Mouse (Mus musculus): Measurements from ENCODE around the gene Bcl10.
"Not testable (repeated sequence)": the region's sequence is repeated elsewhere in the genome, so short reads cannot be mapped to it uniquely, and the experiment has no call there.

The Bcl10 gene

DNA sequence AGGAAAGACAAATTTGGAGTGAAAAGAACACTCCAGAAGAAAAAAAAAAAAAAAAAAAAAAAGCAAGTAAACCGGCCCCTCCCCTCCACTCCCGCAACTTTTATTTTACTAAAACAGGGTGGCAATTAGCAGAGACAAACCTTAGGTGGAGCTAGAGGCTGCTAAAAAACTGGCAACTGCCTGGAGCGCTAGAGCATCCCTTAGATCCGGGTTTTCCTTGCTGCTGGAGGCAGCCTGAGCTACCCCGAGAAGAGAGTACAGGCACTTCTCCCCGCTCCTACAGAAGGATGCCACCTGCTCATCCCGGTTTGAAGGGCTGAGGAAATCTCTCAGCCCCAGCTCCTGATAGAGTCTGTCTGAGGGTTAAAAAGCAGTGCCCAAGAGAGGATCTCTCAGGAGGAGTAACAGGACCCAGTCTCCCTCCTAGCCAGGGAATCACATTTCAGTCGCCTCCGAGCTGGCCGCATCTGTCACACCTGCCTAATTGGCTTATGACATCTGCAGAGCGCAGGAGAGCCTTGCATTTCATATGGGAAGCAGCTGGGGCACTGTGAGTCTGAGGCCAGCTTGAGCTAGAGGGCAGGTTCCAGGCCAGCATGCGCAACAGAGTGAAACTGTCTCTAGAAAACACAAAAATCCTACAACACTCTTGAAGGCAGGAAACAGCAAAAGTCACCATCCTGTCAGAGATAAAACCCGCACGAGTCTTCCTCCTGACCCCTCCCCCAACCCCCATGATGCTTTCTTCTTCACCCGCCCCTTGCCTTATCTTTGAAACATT, 27.6 kb downstream of the Bcl10 start:
- peak; percentile 82 for DNase-seq (ENCODE audit: low read depth, low spot score)

GRCm38 (mm10) chr3:145950815-145951130, 28.2 kb downstream of the Bcl10 start:
- DNase-seq (ENCODE audit: low read depth, low spot score): no peak

DNA sequence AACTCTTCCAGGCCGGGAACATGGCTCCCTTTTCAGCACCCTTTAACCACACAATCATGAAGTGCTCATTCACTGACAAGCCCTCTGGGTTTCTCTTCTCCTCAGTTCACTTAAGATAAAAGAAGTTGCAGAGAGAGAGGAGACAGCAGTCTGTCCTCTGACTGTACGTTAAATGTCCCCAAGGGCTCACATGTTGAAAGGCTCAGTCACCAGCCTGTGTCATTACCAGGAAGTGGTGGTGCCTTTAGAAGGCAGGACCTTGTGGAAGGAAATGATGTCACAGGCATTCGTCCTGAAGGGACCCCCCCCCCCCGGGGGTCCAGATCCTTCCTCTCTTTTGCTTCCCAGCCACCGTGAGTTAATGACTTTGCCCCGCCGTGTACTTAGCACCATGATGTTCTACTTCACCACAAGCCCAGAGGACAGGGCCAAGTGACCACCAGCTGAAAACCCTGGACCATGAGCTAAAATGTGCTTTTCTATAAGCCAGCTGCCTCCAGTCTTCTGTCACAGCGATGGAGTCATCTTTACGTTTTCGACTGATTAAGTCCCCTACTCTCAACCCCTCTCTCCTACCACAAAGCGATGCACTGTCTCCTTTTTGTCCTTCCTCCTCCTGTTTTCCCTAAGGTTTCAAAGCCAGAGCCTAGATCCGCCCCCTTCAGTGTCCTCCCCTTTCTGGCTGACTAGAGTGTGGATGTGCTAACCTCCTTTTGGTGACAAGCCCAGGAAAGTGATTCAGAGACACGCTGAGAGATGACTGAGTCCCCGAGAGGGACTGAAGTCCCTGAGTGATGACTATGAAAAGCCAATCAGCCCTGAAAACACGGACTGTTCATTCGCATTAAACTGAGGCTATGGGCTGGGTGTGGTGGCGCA, 28.9 kb downstream of the Bcl10 start:
- DNase-seq (ENCODE audit: low read depth, low spot score): no peak

DNA sequence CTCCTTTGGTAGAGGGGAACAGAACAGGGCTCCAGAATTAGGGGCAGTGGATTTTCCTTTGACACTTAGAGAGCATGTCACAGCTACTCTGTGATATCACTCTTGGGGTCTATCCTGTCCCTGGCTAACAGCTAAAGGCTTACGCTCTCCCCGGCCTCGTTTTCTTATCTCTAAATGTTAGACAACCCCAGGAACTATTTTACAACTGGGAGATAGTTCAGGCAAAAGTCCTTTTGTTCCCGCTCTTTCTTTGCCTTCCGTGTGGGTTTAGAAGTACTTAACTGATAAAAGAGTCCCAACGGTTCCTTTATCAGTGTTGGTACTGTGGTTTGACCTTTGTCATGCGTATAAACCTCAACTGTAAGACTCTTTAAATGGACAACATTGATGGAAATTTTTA, 30.3 kb downstream of the Bcl10 start:
- no peak for DNase-seq (ENCODE audit: low read depth, low spot score)

- DNase-seq (ENCODE audit: low read depth, low spot score): no peak
Measured at GRCm38 (mm10) chr3:145953411-145953810, 30.8 kb downstream of the Bcl10 start.

GRCm38 (mm10) chr3:145959824-145960223, 37.2 kb downstream of the Bcl10 start:
- no peak for DNase-seq (ENCODE audit: low read depth, low spot score)

GRCm38 (mm10) chr3:145962411-145962810, 39.8 kb downstream of the Bcl10 start:
- DNase-seq (ENCODE audit: low read depth, low spot score): peak; percentile 61

DNA sequence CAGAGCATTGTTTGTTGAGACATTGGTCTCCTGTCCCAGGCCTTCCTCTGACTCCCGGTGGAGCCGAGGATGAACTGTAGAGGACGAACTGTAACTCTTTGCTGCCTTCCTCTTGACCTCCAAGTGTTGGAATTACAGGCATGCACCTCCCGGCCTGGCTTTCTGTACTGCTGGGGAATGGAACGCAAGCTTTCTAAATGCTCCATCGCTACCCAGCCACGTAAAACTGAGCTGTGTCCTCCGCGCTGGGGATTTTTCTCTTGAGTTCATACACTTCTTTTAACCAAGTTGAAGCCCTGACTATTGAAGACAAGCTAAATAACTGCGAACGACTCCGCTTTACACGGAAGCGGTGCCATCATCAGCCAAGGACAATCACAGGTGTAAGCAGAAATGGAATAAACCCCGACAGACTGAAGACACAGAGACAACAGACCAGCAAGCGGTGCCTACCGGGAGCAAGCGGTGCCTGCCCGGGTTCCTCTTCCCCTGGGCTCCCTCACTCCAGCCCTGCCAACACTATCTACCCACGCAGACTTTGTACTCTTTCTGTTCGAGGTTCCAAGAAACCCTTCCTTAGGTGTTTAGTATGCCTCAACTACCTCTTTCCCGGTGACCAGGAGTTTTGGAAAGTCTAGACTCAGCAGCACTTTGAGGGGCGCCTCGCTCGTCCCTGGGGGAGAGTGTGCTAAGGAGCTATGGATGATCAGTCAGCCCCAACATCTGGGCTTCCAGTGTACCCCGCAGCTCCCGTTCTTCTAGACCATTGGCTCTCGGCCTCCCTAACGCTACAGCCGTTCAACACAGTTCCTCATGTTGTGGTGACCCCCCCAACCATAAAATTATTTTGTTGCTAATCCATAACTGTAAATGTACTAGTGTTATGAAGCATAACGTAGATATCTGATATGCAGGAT, 40.8 kb downstream of the Bcl10 start:
- DNase-seq (ENCODE audit: low read depth, low spot score): peak; percentile 30

DNA sequence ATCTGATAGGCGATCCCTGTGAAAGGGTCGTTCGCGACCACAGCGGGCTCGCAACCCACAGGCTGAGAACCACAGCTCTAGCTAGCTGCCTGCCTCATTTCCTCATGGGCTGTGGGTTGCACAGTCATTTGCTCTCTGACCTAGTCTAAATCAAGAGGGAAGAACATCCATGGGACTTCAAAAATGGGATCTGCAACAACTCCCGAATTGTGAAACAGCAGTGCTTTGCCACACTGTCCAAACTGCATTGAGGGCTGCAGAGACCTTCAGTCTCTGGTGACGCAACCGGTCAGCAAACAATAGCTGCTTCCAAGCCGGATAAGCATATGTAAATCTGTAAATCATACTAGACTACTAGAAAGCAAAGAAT, 41.4 kb downstream of the Bcl10 start:
- no peak for DNase-seq (ENCODE audit: low read depth, low spot score)

- peak; percentile 30 for DNase-seq (ENCODE audit: low read depth, low spot score)
Measured at GRCm38 (mm10) chr3:145964473-145964872, 41.9 kb downstream of the Bcl10 start.

DNA sequence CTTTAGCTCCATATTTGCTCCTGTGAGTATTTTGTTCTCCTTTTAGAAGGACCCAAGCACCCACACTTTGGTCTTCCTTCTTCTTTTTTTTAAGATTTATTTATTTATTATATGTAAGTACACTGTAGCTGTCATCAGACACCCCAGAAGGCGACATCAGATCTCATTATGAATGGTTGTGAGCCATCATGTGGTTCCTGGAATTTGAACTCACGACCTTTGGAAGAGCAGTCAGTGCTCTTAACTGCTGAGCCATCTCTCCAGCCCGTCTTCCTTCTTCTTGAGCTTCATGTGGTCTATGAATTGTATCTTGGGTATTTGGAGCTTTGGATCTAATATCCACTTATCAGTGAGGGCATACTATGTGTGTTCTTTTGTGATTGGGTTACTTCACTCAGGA, 43.0 kb downstream of the Bcl10 start:
- DNase-seq (ENCODE audit: low read depth, low spot score): not testable (repeated sequence)

DNA sequence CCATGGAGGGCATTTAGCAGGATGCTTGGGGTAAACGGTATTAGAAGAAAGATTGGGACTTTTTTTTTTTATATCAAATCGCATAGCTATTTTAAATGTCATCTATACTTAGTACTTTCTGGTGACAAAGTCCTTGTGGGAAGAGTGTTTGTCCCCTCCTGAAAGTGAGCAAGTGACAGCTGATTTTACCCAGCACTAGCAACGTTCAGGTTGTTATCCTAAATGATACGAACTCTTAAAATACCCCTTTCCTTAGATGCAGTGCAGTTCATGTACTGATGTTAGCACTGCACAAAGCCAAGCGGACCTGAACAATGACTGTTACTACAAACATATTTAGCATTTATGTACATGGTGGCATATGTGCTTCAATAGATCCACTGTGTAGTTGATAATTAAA, 44.2 kb downstream of the Bcl10 start:
- no peak for DNase-seq (ENCODE audit: low read depth, low spot score)

GRCm38 (mm10) chr3:145969031-145969501, 46.5 kb downstream of the Bcl10 start:
- DNase-seq (ENCODE audit: low read depth, low spot score): peak; percentile 83

GRCm38 (mm10) chr3:145971501-145971900, 48.9 kb downstream of the Bcl10 start:
- DNase-seq (ENCODE audit: low read depth, low spot score): no peak

GRCm38 (mm10) chr3:145974986-145975385, 52.4 kb downstream of the Bcl10 start:
- DNase-seq (ENCODE audit: low read depth, low spot score): no peak
